Mouse (Mus musculus): ENCODE measurements around the gene Apold1.

DNA sequence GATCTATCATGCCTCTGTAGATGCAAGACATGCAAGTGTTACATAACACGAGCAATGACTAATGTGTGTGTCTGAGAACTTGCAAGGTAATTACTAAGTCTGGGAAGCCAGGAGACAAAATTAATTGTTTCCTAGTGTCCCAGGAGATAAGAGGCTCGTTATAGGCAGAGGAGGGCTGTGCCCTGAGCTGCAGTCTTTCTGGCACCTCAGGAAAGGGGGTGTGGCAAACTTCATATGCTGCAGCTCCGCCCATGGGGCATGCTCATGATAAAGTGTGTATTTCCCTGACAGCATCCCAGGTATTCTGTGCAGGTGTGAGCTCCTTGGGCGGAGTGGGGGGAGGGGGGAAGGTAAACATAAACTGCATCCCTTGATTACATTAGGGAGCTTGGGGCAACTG, 9.4 kb upstream of the Apold1 start:
- no peak for TF ChIP-seq TAL1 (IDR thresholded peaks at IDR 0.05; ENCODE audit: low read length)
- no peak for TF ChIP-seq GATA1 (IDR thresholded peaks at IDR 0.05; ENCODE audit: low read length)
